Mouse (Mus musculus) embryonic fibroblast, embryonic 13.5 days (primary cell): ENCODE measurements at regions not wholly inside any gene's neighbourhood (a gene's known extent, or its start where the extent isn't known, plus 50 kb on each side); places are given as distances from the start of the nearest gene placed in this dataset.

Experiments used
- CTCF ChIP-seq: IDR thresholded peaks from 2 replicates; pipeline ENCODE4 v1.5.1; 2011; ENCODE audit warnings: mild to moderate bottlenecking, control low read depth, low read length, moderate library complexity, borderline replicate concordance; ENCODE audit not compliant: insufficient read depth
- POLR2A ChIP-seq: IDR thresholded peaks from 2 replicates; pipeline ENCODE4 v1.6.1; 2011; ENCODE audit warnings: low read depth, mild to moderate bottlenecking, control low read depth, low read length, moderate library complexity

- TF ChIP-seq POLR2A (no peak), CTCF (no peak)
Measured at GRCm38 (mm10) chr3:145701945-145702344, 52.2 kb upstream of the Ccn1 start.
